Mouse (Mus musculus) layer of hippocampus, postnatal 36 days (tissue): ENCODE results near the gene Gpbar1. TPM values are rescaled to one million over a fixed set of nuclear protein-coding genes. Genes with fewer than 3 reads are reported as not detected.

Experiments used
- total RNA-seq, 2 experiments: library from RNA; stranded (reverse); gene quantifications; 2 replicates each; pipeline ENCODE4 v1.2.3; 2021

Gpbar1 gene
- total RNA-seq, 2 experiments from 2014 or later = not detected

Other genes with a start within 250 kb of the Gpbar1 start
- gene Tns1, start 154.1 kb upstream of the Gpbar1 start, total RNA-seq = 10 to 100 TPM; 34.5 to 48.6 TPM
- gene Rufy4, start 153.0 kb upstream of the Gpbar1 start, total RNA-seq = not detected
- gene Cxcr2, start 124.6 kb upstream of the Gpbar1 start, total RNA-seq = under 1 TPM in 1 of 2 experiments, not detected in 1; 0.13 TPM
- gene Cxcr1, start 83.9 kb upstream of the Gpbar1 start, total RNA-seq = not detected
- 100 to 1,000 TPM; 394 to 402 TPM for gene Arpc2, start 42.5 kb upstream of the Gpbar1 start, total RNA-seq
- 100 to 1,000 TPM; 148 to 159 TPM for gene Aamp, start 6.2 kb downstream of the Gpbar1 start, total RNA-seq
- 100 to 1,000 TPM; 168 to 188 TPM for gene Pnkd, start 6.4 kb downstream of the Gpbar1 start, total RNA-seq
- 10 to 100 TPM; 25.1 to 25.4 TPM for gene Tmbim1, start 27.1 kb downstream of the Gpbar1 start, total RNA-seq
- 1 to 10 TPM; 1.0 to 1.2 TPM for gene Catip, start 83.6 kb downstream of the Gpbar1 start, total RNA-seq
- gene Slc11a1, start 96.6 kb downstream of the Gpbar1 start, total RNA-seq = 1 to 10 TPM; 2.6 to 3.6 TPM
- 10 to 100 TPM; 25.9 to 28.4 TPM for gene Ctdsp1, start 113.0 kb downstream of the Gpbar1 start, total RNA-seq
- gene Vil1, start 130.8 kb downstream of the Gpbar1 start, total RNA-seq = under 1 TPM; 0.10 to 0.33 TPM
- gene Cnot9, start 227.5 kb downstream of the Gpbar1 start, total RNA-seq = 10 to 100 TPM; 26.9 to 29.1 TPM